Mouse (Mus musculus): ENCODE data around the gene Pts. TPM values are rescaled to one million over a fixed set of nuclear protein-coding genes. Genes with fewer than 3 reads are reported as not detected.

Pts gene
- total RNA-seq (2014; rRNA removed) (76.6 and 82.3 TPM in 2 replicates), polyA plus RNA-seq (2015; fragmentation: Nextera tagmentation; extraction: Ambion mirVana) (116 and 119 TPM in 2 replicates)

DNA sequence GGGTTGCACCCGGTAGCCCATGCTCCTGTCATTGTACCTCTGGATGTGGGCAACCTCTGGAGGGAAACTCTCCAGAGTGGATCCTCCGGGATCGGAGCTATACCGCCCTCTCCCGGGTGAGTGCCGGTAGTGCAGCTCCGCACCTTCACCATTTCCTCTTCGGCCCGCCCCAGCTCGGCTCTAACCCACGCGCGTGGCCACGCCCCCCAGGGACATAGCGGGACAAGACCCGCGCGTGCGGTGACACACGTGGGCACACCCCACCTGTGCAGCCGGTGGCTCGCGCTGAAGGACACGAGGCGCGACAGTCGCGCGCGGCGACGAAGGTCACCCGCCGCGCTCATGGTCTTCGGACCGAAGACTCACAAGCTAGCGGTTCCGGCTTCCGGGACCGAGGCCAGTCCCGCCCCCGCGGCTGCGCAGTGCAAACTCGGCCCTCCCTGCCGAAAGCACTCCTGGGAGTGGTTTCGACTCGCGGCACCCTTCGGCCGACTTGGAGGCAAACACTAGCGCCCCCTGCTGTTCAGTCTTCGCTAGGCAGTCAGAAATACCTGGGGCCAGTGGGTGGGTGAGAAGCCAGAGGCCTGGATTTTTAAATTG, at the start of gene Pts:
Pts (minus strand) TSS at position 432 of the 600 bp plus-strand sequence.
- Histone ChIP-seq H3K4me2 (ENCODE audit: low read depth, low read length, poor library complexity, severe bottlenecking) (peak within 1 kb of the TSS; percentile 61), H3K9me3 (ENCODE audit: low read length) (no peaks in the 10 kb centered on the region), H3K9ac (replicated peaks; ENCODE audit: low read length, poor library complexity, severe bottlenecking) (peak within 1 kb of the TSS; percentile 68), H3K4me1 (ENCODE audit: insufficient read depth, low read length) (peaks cover 6% of the 10 kb centered on the region; the same call in 1 of the 2 replicates), H3K36me3 (ENCODE audit: insufficient read depth, low read length) (no peaks in the 10 kb centered on the region), H3K27me3 (ENCODE audit: insufficient read depth, low read length) (no peaks in the 10 kb centered on the region), H3K4me3 (ENCODE audit: low read depth, low read length) (peak within 1 kb of the TSS; percentile 55), H3K27ac (ENCODE audit: low read depth, low read length) (peak within 1 kb of the TSS; percentile 73)
- WGBS = under 1% methylated on average over 54 of the region's 54 CpGs
- DNase-seq (ENCODE audit: low spot score) = peak; percentile 99
- peak; percentile 98 for ATAC-seq (ENCODE audit: low FRiP score)
- peak; percentile 86 for TF ChIP-seq CTCF (IDR thresholded peaks at IDR 0.05)

DNA sequence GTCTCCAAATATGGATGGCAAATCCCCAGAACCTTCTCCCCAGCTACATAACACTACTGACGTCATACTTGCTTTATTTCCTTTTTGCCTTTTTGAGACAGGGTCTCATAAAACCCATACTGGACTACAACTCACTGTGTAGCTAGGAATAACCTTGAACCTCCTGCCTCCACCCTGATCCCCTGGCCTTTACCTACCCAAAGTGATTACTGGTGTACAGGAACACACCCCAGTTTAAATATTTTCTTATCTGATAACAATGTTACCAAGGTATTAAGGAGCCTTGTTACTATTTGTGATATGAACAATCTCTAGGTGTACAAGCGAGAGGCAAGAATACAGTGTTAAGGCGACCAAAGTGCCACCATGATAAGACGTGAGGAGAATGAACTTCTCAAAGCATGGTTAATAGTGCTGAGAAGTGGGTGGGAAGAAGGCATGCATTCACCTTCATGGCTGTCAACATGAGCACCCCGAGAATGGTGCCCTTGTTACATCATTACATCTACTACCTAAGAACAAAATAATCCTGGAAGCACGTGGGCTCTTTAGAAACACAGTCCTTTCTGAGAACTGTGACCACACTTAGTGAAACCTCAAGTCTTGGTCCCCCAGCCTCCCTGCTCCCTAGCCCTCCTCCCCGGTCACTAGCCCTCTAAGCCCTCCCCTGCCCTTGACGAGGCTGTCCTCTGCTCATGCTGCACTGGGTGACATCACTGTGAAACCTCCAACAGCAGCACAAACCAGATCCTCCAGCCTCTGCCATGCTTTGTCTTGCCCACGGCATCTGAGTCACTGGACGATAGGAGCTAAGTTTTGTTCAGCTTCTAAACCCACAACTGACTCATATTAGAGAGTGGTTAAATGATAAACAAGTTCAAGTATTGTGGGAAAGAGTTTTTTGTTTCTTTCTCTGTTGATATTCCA, 41.3 kb upstream of the Pts start:
- H3K4me3 ChIP-seq (ENCODE audit: low read depth, low read length) = no peak overlapping the region
- no peaks in the 10 kb centered on the region for H3K9me3 ChIP-seq (ENCODE audit: low read length)
- H3K9ac ChIP-seq (replicated peaks; ENCODE audit: low read length, poor library complexity, severe bottlenecking) = no peak overlapping the region
- no peak overlapping the region for H3K27ac ChIP-seq (ENCODE audit: low read depth, low read length)
- H3K4me2 ChIP-seq (ENCODE audit: low read depth, low read length, poor library complexity, severe bottlenecking) = no peak overlapping the region
- TF ChIP-seq CTCF (IDR thresholded peaks at IDR 0.05) = no peak
- DNase-seq (ENCODE audit: low spot score) = no peak
- ATAC-seq (ENCODE audit: low FRiP score) = no peak
- H3K4me1 ChIP-seq (ENCODE audit: insufficient read depth, low read length) = no peaks in the 10 kb centered on the region
- no peaks in the 10 kb centered on the region for H3K27me3 ChIP-seq (ENCODE audit: insufficient read depth, low read length)
- H3K36me3 ChIP-seq (ENCODE audit: insufficient read depth, low read length) = no peaks in the 10 kb centered on the region
- 82% methylated on average over 10 of the region's 10 CpGs for WGBS

DNA sequence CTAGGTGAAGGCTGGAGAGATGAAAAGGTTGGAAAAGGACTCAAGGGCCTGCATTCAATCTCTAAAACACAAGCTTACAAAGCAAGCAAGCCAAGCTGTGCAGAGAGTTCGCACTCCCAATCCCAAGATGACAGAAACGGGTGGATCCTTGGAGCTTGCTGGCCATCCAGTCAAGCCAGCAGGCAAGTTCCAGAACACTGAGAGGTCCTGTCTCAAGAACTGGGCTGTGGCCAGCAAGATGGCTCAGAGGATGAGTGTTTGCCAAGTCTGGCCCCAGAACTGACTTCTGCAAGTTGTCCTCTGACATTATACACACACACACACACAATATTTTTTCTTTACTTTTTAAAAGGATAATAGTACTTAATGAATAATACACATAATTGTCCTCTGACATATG, 39.4 kb upstream of the Pts start:
- 77% methylated on average over 2 of the region's 2 CpGs for WGBS
- no peaks in the 10 kb centered on the region for H3K36me3 ChIP-seq (ENCODE audit: insufficient read depth, low read length)
- H3K27ac ChIP-seq (ENCODE audit: low read depth, low read length) = no peak overlapping the region
- DNase-seq (ENCODE audit: low spot score) (no peak), ATAC-seq (ENCODE audit: low FRiP score) (no peak)
- no peaks in the 10 kb centered on the region for H3K27me3 ChIP-seq (ENCODE audit: insufficient read depth, low read length)
- H3K9ac ChIP-seq (replicated peaks; ENCODE audit: low read length, poor library complexity, severe bottlenecking) = no peak overlapping the region
- no peak overlapping the region for H3K4me2 ChIP-seq (ENCODE audit: low read depth, low read length, poor library complexity, severe bottlenecking)
- no peaks in the 10 kb centered on the region for H3K4me1 ChIP-seq (ENCODE audit: insufficient read depth, low read length)
- TF ChIP-seq CTCF (IDR thresholded peaks at IDR 0.05) = no peak
- no peaks in the 10 kb centered on the region for H3K9me3 ChIP-seq (ENCODE audit: low read length)
- no peak overlapping the region for H3K4me3 ChIP-seq (ENCODE audit: low read depth, low read length)

DNA sequence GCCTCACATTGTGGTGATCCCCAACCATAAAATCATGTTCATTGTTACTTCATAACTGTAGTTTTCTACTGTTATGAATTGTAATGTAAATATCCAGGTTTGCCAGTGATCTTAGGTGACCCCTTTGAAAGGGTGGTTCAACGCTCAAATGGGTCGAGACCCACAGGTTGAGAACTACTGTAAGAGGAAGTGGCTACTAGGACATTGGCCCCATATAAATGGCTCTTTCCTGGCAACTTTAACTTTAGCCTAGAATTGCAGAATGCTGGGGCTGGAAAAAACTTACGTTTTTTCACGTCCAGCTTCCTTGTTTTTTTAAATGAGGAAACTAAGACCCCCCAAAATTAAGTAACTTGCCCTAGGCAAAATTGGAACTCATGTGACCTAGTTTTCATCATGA, 38.8 kb upstream of the Pts start:
- no peaks in the 10 kb centered on the region for H3K4me1 ChIP-seq (ENCODE audit: insufficient read depth, low read length)
- no peaks in the 10 kb centered on the region for H3K27me3 ChIP-seq (ENCODE audit: insufficient read depth, low read length)
- no peak for ATAC-seq (ENCODE audit: low FRiP score)
- no peak overlapping the region for H3K9ac ChIP-seq (replicated peaks; ENCODE audit: low read length, poor library complexity, severe bottlenecking)
- H3K27ac ChIP-seq (ENCODE audit: low read depth, low read length) = no peak overlapping the region
- DNase-seq (ENCODE audit: low spot score) = no peak
- TF ChIP-seq CTCF (IDR thresholded peaks at IDR 0.05) = no peak
- H3K4me2 ChIP-seq (ENCODE audit: low read depth, low read length, poor library complexity, severe bottlenecking) = no peak overlapping the region
- 90% methylated on average over 4 of the region's 4 CpGs for WGBS
- no peaks in the 10 kb centered on the region for H3K9me3 ChIP-seq (ENCODE audit: low read length)
- no peaks in the 10 kb centered on the region for H3K36me3 ChIP-seq (ENCODE audit: insufficient read depth, low read length)
- no peak overlapping the region for H3K4me3 ChIP-seq (ENCODE audit: low read depth, low read length)

DNA sequence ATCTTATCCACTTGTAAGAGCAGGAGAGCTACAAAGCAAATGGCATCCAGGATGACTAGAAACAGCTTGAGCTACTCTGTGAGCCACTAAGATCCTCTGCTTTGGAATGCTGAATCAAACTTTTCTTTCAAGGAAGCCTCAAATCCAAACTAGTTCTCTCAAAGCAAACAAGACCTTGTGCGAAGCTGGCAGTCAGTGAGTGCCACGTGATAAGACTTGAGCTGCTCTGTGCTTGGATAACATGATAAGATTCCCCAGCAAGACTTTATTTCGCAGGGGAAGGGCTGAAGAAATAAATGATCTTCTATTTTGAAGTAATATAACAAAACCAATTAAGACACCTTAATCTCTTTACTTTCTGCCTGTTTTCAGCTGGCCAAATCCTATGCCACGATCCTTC, 37.4 kb upstream of the Pts start:
- no peak for DNase-seq (ENCODE audit: low spot score)
- Histone ChIP-seq H3K4me3 (ENCODE audit: low read depth, low read length) (no peak overlapping the region), H3K4me1 (ENCODE audit: insufficient read depth, low read length) (no peaks in the 10 kb centered on the region), H3K9me3 (ENCODE audit: low read length) (no peaks in the 10 kb centered on the region), H3K27me3 (ENCODE audit: insufficient read depth, low read length) (no peaks in the 10 kb centered on the region), H3K9ac (replicated peaks; ENCODE audit: low read length, poor library complexity, severe bottlenecking) (no peak overlapping the region), H3K36me3 (ENCODE audit: insufficient read depth, low read length) (no peaks in the 10 kb centered on the region), H3K4me2 (ENCODE audit: low read depth, low read length, poor library complexity, severe bottlenecking) (no peak overlapping the region), H3K27ac (ENCODE audit: low read depth, low read length) (no peak overlapping the region)
- no peak for ATAC-seq (ENCODE audit: low FRiP score)
- TF ChIP-seq CTCF (IDR thresholded peaks at IDR 0.05) = no peak
- WGBS = 70% methylated on average over 4 of the region's 4 CpGs

DNA sequence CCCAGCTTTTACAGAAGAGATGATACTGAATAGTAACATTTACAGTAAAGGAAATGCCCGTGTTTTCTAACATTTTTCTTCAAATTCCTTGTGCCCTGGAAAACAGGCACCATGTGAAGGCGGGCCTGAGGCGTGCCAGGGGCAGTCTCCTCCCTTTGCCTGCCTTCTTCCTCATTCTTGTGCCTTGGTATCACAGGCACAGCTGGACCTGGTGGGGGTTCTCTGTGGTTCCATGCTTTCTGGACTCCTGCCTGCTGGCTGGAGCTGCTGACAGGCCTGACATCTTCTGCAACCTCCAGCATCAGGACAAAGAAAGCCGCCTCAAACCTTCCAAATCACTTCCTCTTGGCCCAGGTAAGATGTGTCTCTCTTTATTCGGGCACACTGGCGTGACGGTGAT, 36.6 kb upstream of the Pts start:
- WGBS = 71% methylated on average over 7 of the region's 7 CpGs
- no peak for DNase-seq (ENCODE audit: low spot score)
- H3K27ac ChIP-seq (ENCODE audit: low read depth, low read length) = no peak overlapping the region

More for the DNA sequence above, 36.6 kb upstream of the Pts start:
- H3K9ac ChIP-seq (replicated peaks; ENCODE audit: low read length, poor library complexity, severe bottlenecking) = no peak overlapping the region
- H3K36me3 ChIP-seq (ENCODE audit: insufficient read depth, low read length) = no peaks in the 10 kb centered on the region
- H3K27me3 ChIP-seq (ENCODE audit: insufficient read depth, low read length) = no peaks in the 10 kb centered on the region
- no peak overlapping the region for H3K4me3 ChIP-seq (ENCODE audit: low read depth, low read length)
- no peaks in the 10 kb centered on the region for H3K4me1 ChIP-seq (ENCODE audit: insufficient read depth, low read length)
- TF ChIP-seq CTCF (IDR thresholded peaks at IDR 0.05) = no peak
- H3K4me2 ChIP-seq (ENCODE audit: low read depth, low read length, poor library complexity, severe bottlenecking) = no peak overlapping the region
- no peak for ATAC-seq (ENCODE audit: low FRiP score)
- no peaks in the 10 kb centered on the region for H3K9me3 ChIP-seq (ENCODE audit: low read length)

Data from midbrain, postnatal 0 days (tissue).